In the genomic region with DNA sequence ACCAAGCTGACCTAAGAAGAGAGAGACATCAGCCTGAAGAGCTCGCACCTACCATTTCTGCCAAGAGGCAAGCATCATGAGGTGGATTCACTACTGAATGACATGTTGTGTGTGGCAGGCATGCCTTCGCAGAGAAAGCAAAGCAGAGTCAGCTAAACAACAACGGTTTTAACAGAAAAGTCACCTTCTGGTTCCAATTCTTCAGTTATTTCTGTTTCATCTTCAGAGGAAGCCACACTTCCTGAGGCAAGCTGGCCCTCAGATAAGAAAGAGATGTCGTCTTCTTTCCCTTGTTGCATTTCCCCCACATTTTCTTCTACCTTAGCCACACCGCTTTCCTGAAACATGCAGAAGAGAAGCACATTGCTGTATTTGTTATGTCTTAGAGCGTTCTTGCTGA, we compare ENCODE assay signal across 26 mouse cellular contexts. TPM values are rescaled to one million over a fixed set of nuclear protein-coding genes. Genes with fewer than 3 reads are reported as not detected.
DNase-seq lines count a peak whose midpoint lies in the region; ATAC-seq lines count a peak whose summit lies in the region.
"Had no signal": no experiment of that assay in that cellular context is flagged by ENCODE, and none has a peak within 500 bp of the region (broad histone marks: within the 10 kb centered on the region; RNA-seq: fewer than 3 reads in every experiment).

No protein-coding gene starts in this region.

- H3K4me1 ChIP-seq in forebrain, embryonic 16.5 days (replicated peaks; ENCODE audit: control insufficient read depth, insufficient read depth, low read length), result no peaks in the 10 kb centered on the region
- H3K4me1 ChIP-seq: embryonic facial prominence, embryonic 15.5 days; forebrain, embryonic 10.5 days; hindbrain, embryonic 10.5 days had no signal

- peaks cover 4% of the 10 kb centered on the region; the same call in 1 of the 2 replicates for H3K36me3 ChIP-seq in forebrain, embryonic 16.5 days (ENCODE audit: control insufficient read depth, insufficient read depth)
- H3K36me3 ChIP-seq: heart, embryonic 15.5 days had no signal

- H3K9me3 ChIP-seq in forebrain, embryonic 16.5 days (ENCODE audit: control insufficient read depth, low read length), result no peaks in the 10 kb centered on the region
- H3K9me3 ChIP-seq: embryonic facial prominence, embryonic 15.5 days; forebrain, embryonic 10.5 days; G1E; heart, embryonic 15.5 days; hindbrain, embryonic 10.5 days had no signal

- DNase-seq in thymus, postnatal 25 days, result peak; percentile 51
- no peak for DNase-seq in thymus, postnatal 14 days
- peak; percentile 10 for DNase-seq in naive thymus-derived CD4-positive, alpha-beta T cell, adult 2 months (ENCODE audit: low read depth)
- DNase-seq in cerebellum, adult 11-12 months, result no peak
- DNase-seq: adrenal gland, adult 2 months; adrenal gland, postnatal 25 days; B cell, adult 2 months; cerebellum, adult 2 months; cerebellum, postnatal 10 days; embryo, embryonic 11 days; heart, adult 2 months; heart, postnatal 14 days had no signal

- ATAC-seq in common myeloid progenitor, adult 5-6 weeks (replicated peaks; ENCODE audit: low read depth, poor library complexity, severe bottlenecking), result peak; percentile 77
- no peak for ATAC-seq in forebrain, embryonic 16.5 days
- ATAC-seq: activated CD4-positive, CD25-positive, alpha-beta regulatory T cell, adult 4 months; CD4-positive, CD25-positive, alpha-beta regulatory T cell, adult 4 months; forebrain, embryonic 14.5 days; Patski had no signal

- no peak overlapping the region for H3K4me3 ChIP-seq in forebrain, embryonic 16.5 days (replicated peaks; ENCODE audit: low read length)
- H3K4me3 ChIP-seq: embryonic facial prominence, embryonic 15.5 days; erythroblast, embryonic 14.5 days; forebrain, embryonic 10.5 days; heart, adult 2 months; heart, embryonic 15.5 days; hindbrain, embryonic 10.5 days had no signal

- H3K9ac ChIP-seq in forebrain, embryonic 16.5 days (replicated peaks; ENCODE audit: low read depth, low read length), result no peak overlapping the region
- H3K9ac ChIP-seq: embryonic facial prominence, embryonic 15.5 days; heart, embryonic 15.5 days; hindbrain, embryonic 14.5 days had no signal

- 92% methylated on average over 6 of the region's 6 CpGs for WGBS in forebrain, embryonic 16.5 days

- H3K27me3 ChIP-seq in forebrain, embryonic 16.5 days (replicated peaks; ENCODE audit: control insufficient read depth, insufficient read depth, low read length), result no peaks in the 10 kb centered on the region
- H3K27me3 ChIP-seq: embryonic facial prominence, embryonic 15.5 days; heart, embryonic 15.5 days; Patski had no signal

- no peak overlapping the region for H3K27ac ChIP-seq in forebrain, embryonic 16.5 days (ENCODE audit: low read length)
- H3K27ac ChIP-seq: embryonic facial prominence, embryonic 15.5 days; forebrain, embryonic 10.5 days; heart, adult 2 months; heart, embryonic 15.5 days; hindbrain, embryonic 10.5 days; hindbrain, embryonic 14.5 days had no signal

- no peak overlapping the region for H3K4me2 ChIP-seq in forebrain, embryonic 16.5 days (ENCODE audit: low read length)
- H3K4me2 ChIP-seq: embryonic facial prominence, embryonic 15.5 days; heart, embryonic 11.5 days; heart, embryonic 15.5 days; hindbrain, embryonic 14.5 days had no signal

RNA-seq across cellular contexts. Expression of a gene that starts 51.2 kb away (rescaled TPM):
- 11.4 and 14.8 TPM in 2 replicates for total RNA-seq in common myeloid progenitor, adult 5-6 weeks (2017)
- polyA plus RNA-seq in forebrain, embryonic 16.5 days (2015; fragmentation: Nextera tagmentation; extraction: Ambion mirVana), result 148 and 151 TPM in 2 replicates
- polyA plus RNA-seq: erythroblast, embryonic 14.5 days had no signal

Comparison
In these comparisons a context has a peak if more than half of its experiments do, and no peak if none do; other contexts are left out.
1. DNase-seq: peak in thymus, postnatal 25 days (single experiment) and naive thymus-derived CD4-positive, alpha-beta T cell, adult 2 months (single experiment); none in thymus, postnatal 14 days (single experiment) and cerebellum, adult 11-12 months (single experiment).